Mouse (Mus musculus): ENCODE data around the gene Znhit2.

The Znhit2 gene

GRCm38 (mm10) chr19:6061021-6061533, at the start of gene Znhit2:
Gene Znhit2 (plus strand): TSS chr19:6061192.
- in situ Hi-C loops (cut with MboI; ENCODE audit: unreplicated experiment in 2 of 2): no loop called here

DNA sequence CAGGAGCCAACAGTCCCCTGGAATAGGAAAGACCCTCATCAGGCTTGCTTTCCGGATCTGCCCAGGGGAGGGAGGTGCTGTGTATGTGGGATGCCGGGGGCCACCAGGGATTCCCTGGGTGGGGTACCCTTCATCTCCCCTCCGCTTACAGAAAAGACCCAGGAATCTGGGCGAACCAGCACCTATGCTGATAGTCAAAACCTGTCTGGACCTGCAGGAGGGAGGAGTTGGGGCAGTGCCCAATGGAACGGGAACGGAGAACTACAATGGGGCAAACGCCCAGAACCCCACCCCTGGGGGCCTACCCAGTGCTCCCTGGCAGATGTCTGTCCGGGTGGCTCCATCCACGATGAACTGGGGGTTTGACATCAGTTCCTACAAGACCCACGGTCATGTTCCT, 47.3 kb upstream of the Znhit2 start:
- in situ Hi-C loops (cut with MboI; ENCODE audit: unreplicated experiment in 2 of 2): no loop called here

DNA sequence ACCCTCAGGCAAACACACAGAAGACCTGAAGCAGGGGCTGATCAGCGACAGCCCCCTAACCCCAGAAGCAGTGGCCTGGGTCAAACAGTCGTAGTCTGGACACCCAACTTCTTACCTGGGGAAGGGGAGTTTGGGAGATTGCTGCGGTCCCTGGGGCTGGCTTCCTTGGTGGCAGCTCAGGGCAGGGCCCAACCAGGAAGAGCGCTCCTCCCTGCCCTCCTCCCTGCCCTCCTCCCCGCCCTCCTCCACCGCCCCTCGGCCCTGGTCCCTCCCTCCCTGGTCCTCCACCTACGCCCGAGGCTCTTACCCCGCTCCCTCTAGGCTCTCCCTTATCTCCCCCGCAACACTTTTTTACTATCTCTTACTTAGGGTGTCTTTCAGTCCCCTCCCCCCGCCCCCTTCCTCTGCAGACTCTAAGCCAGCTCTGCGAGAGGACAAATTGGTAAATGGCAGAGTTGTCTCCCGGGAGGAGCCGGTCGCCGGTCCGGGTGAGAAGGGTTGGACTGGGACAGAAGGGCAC, 45.9 kb upstream of the Znhit2 start:
- in situ Hi-C loops (cut with MboI; ENCODE audit: unreplicated experiment in 2 of 2): loop anchor here (5.0 kb wide), 3 partner anchors 48 to 93 kb away; partner anchors contain the start of genes Cdc42ep2 (in 1 of the 2) and Pola2 (in 1 of the 2)

- in situ Hi-C loops (cut with MboI; ENCODE audit: unreplicated experiment in 2 of 2): loop anchor here (5.0 kb wide), 3 partner anchors 48 to 93 kb away; partner anchors contain the start of genes Cdc42ep2 (in 1 of the 2) and Pola2 (in 1 of the 2)
Observed at GRCm38 (mm10) chr19:6015511-6016315, 45.3 kb upstream of the Znhit2 start, which contains the start of gene Capn1. Gene Capn1 (minus strand): TSS chr19:6015897.

- in situ Hi-C loops (cut with MboI; ENCODE audit: unreplicated experiment in 2 of 2): loop anchor here (5.0 kb wide), 3 partner anchors 49 to 94 kb away; partner anchors contain the start of genes Cdc42ep2 (in 1 of the 2) and Pola2 (in 1 of the 2)
Observed at GRCm38 (mm10) chr19:6016532-6016931, 44.5 kb upstream of the Znhit2 start.

DNA sequence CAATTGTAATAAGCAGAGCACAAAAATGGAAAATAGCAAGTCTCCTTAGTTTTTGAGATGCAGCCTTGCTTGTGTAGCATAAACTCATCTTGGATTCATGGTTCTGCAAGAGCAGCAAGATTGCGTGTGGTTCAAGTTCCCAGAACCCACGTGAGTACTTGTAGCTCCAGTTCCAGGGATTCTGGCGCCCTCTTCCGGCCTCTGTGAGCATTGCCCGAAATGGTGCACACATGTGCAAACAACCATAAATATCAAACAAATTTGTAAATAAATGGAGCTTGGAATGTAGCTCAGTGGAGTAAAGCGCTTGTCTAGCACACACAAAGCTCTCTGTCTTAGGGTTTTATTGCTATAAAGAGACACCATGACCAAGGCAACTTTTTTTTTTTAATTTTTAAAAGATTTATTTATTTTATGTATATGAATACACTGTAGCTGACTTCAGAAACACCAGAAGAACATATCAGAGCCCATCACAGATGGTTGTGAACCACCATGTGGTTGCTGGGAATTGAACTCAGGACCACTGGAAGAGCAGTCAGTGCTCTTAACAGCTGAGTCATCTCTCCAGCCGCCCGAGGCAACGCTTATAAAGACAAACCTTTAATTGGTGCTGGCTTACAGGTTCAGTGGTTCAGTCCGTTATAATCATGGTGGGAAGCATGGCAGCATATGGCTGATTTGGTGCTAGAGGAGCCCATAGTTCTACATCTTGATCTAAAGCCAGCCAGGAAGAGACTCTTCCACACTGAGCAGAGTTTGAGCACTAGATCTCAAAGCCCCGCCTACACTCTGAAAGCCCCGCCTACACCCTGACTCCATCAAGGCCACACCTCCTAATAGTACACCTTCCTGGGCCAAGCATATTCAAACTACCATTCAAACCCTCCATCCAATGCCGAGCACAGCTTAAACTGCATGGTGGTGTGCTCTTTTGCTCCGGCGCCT, 42.6 kb upstream of the Znhit2 start:
- in situ Hi-C loops (cut with MboI; ENCODE audit: unreplicated experiment in 2 of 2): loop anchor here (5.0 kb wide), 3 partner anchors 51 to 96 kb away; partner anchors contain the start of genes Cdc42ep2 (in 1 of the 2) and Pola2 (in 1 of the 2)

- in situ Hi-C loops (cut with MboI; ENCODE audit: unreplicated experiment in 2 of 2): no loop called here
Observed at GRCm38 (mm10) chr19:6020276-6020675, 40.7 kb upstream of the Znhit2 start.

DNA sequence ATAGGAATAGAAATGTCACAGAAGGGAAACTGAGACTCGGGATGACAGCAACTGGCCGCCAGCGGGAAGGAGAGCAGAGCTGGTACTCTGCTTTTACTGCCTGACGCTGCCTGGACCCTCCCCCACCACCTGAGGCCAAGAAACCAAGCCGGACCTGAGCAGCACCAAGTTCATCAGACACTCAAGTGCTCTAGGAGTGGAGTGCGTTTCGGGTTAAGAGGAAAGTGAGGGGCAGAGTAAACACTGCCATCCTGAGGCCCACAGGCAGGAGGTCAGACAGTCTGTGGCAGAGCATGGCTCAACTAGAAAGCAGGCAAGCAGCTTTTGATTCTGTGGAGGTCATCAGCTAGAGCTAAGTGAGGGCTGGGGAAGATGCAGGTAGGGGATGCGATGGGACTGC, 37.9 kb upstream of the Znhit2 start:
- in situ Hi-C loops (cut with MboI; ENCODE audit: unreplicated experiment in 2 of 2): no loop called here

DNA sequence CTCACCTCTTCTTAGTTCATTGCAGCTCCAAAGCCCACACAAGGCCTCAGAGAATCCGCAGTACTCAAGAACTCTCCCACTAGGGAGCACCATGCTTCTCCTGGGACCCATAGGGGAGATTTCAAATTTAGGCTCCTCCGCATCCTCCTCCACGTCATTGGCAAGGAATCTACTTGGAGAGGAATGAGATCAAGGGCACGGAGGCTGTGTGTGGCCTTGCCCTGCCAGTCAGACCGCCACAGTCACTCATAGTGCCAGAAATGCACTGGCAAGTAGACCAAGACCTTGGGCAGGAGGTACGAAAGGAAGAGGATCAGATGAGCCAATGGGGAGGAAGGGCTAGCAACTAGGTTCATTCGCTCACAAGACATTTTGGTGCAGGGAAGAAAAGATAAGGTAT, 37.1 kb upstream of the Znhit2 start:
- in situ Hi-C loops (cut with MboI; ENCODE audit: unreplicated experiment in 2 of 2): no loop called here

GRCm38 (mm10) chr19:6028991-6029390, 32.0 kb upstream of the Znhit2 start:
- in situ Hi-C loops (cut with MboI; ENCODE audit: unreplicated experiment in 2 of 2): no loop called here

- in situ Hi-C loops (cut with MboI; ENCODE audit: unreplicated experiment in 2 of 2): no loop called here
Observed at GRCm38 (mm10) chr19:6029426-6029825, 31.6 kb upstream of the Znhit2 start.

- in situ Hi-C loops (cut with MboI; ENCODE audit: unreplicated experiment in 2 of 2): no loop called here
Observed at GRCm38 (mm10) chr19:6030520-6031280, 30.3 kb upstream of the Znhit2 start.

DNA sequence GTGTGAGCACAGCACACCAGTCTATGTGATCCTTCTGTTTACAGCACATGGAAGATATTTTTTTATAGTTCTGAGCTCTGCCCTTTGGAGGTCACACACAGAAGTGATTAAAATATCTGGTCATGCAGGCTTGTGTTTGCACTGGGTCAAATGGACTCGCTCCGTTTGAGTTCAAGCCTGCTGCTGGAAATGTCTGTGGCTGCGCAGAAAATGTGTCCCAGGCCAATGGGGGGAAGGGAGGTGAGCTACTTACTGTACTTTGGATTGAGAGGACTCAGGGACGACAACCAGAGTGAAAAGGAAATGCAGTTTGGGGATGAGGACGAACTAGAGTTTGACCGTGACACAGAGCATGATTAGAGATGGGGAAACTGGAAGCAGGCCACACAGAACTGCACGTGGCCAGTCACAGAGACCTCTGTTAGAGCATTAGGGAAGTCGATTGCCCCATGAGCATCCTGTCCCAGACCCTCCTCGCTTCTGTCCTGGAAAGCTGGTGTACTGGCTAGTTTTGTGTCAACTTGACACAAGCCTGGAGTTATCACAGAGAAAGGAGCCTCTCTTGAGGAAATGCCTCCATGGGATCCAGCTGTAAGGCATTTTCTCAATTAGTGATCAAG, 24.9 kb upstream of the Znhit2 start:
- in situ Hi-C loops (cut with MboI; ENCODE audit: unreplicated experiment in 2 of 2): loop anchor here (5.0 kb wide), 1 partner anchor 91 kb away; the partner anchor contains the start of gene Snx15 (in 2 of the 2)

DNA sequence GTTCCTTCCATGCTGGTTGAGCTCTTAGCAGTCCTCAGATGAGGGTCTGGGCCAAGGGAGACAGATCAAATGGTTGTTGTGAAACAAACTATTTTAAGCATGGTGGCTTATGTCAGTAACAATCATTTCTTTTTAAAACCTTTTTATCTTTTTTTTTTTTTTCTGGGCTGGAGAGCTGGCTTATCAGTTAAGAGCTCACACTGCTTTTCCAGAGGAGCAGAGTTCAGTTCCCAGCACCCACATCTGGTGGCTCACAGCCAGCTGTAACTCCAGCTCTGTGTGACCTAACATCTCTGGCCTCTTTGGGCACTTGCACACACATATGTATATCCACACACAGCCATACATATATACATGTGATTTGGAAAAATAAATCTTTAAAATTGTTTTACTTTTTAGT, 23.3 kb upstream of the Znhit2 start:
- in situ Hi-C loops (cut with MboI; ENCODE audit: unreplicated experiment in 2 of 2): loop anchor here (5.0 kb wide), 1 partner anchor 90 kb away; the partner anchor contains the start of gene Snx15 (in 2 of the 2)

GRCm38 (mm10) chr19:6038326-6038725, 22.7 kb upstream of the Znhit2 start:
- in situ Hi-C loops (cut with MboI; ENCODE audit: unreplicated experiment in 2 of 2): loop anchor here (5.0 kb wide), 1 partner anchor 89 kb away; the partner anchor contains the start of gene Snx15 (in 2 of the 2)

DNA sequence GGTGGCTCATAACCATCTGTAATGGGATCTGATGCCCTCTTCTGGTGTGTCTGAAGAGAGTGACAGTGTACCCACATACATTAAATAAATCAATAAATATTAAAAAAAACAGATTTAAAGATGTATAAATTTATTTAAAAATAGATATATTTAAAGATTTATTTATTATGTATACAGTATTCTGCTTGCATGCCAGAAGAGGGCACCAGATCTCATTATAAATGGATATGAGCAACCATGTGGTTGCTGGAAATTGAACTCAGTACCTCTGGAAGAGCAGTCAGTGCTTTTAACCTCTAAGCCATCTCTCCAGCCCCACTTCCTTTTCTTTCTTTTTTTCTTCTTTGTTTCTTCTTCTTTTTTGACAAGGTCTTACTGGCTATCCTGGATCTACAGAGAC, 21.0 kb upstream of the Znhit2 start:
- in situ Hi-C loops (cut with MboI; ENCODE audit: unreplicated experiment in 2 of 2): loop anchor here in 1 of 2 experiments (10.0 kb wide), 1 partner anchor 295 kb away; the partner anchor contains the start of gene Men1

DNA sequence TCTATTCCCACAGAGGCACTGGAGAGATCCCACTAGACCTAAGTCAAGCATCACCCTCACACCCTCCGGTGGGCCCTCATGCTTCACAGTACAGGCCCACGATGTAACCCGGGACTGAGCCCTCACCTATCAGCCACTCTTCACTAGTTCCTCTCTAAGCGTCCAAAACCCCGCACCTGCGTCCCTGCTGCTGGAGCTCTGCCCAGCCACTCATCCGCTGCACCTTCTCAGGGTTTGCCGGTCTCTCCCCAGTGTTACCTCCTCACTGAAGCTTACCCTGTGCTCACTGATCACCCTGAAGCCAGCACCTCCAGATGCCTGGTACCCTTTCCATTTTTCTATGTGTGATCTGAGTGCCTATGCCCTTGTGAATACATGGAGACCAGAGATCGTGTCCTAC, 18.7 kb upstream of the Znhit2 start:
- in situ Hi-C loops (cut with MboI; ENCODE audit: unreplicated experiment in 2 of 2): loop anchor here in 1 of 2 experiments (10.0 kb wide), 1 partner anchor 293 kb away; the partner anchor contains the start of gene Men1

DNA sequence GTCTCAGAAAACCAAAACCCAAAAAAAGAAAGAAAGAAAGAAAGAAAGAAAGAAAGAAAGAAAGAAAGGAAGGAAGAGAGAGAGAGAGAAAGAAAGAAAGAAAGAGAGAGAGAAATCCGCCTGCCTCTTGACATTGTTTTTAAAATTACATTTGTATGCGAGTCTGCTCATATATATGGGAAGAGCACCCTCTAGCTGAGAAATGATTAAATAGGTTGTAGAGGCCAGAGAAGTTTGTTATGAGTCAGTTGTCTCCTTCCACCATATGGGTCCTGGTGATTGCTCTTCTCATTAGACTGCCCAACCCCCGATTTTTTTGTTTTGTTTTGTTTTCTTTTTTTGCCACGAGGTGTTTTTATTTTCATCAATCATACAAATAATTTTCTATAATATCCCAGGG, 16.9 kb upstream of the Znhit2 start:
- in situ Hi-C loops (cut with MboI; ENCODE audit: unreplicated experiment in 2 of 2): loop anchor here in 1 of 2 experiments (10.0 kb wide), 1 partner anchor 291 kb away; the partner anchor contains the start of gene Men1
